Comparison of ENCODE assay signal across 13 mouse cellular contexts in genomic region chr6:145931341-145931740, GRCm38 (mm10). TPM values are rescaled to one million over a fixed set of nuclear protein-coding genes. Genes with fewer than 3 reads are reported as not detected.
DNase-seq lines count a peak whose midpoint lies in the region; ATAC-seq and TF ChIP-seq lines count a peak whose summit lies in the region.
"Had no signal": no experiment of that assay in that cellular context is flagged by ENCODE, and none has a peak within 500 bp of the region (broad histone marks: within the 10 kb centered on the region; RNA-seq: fewer than 3 reads in every experiment).

TSS of gene Sspn (plus strand) at chr6:145931641.

- no peak within 1 kb of the TSS for H3K27ac ChIP-seq in lung, embryonic 15.5 days
- no peak within 1 kb of the TSS for H3K27ac ChIP-seq in embryonic facial prominence, embryonic 15.5 days (replicated peaks)
- no peak within 1 kb of the TSS for H3K27ac ChIP-seq in heart, embryonic 11.5 days (ENCODE audit: low read depth, low read length)
- no peak within 1 kb of the TSS for H3K27ac ChIP-seq in limb, embryonic 15.5 days
- H3K27ac ChIP-seq in forebrain, postnatal 0 days (ENCODE audit: low read depth, low read length) = no peak within 1 kb of the TSS
- H3K27ac ChIP-seq: kidney, postnatal 0 days had no signal

- no peaks in the 10 kb centered on the region for H3K36me3 ChIP-seq in lung, embryonic 15.5 days
- no peaks in the 10 kb centered on the region for H3K36me3 ChIP-seq in embryonic facial prominence, embryonic 15.5 days
- no peaks in the 10 kb centered on the region for H3K36me3 ChIP-seq in heart, embryonic 11.5 days (ENCODE audit: control insufficient read depth, insufficient read depth, low read length)
- no peaks in the 10 kb centered on the region for H3K36me3 ChIP-seq in limb, embryonic 15.5 days
- H3K36me3 ChIP-seq in forebrain, postnatal 0 days (ENCODE audit: insufficient read depth) = no peaks in the 10 kb centered on the region

- TF ChIP-seq CTCF in forebrain, postnatal 0 days (IDR thresholded peaks at IDR 0.05; ENCODE audit: low read depth) = no peak

- ATAC-seq in lung, embryonic 15.5 days (ENCODE audit: borderline replicate concordance, extremely low read depth, low FRiP score, low TSS enrichment) = no peak
- no peak for ATAC-seq in embryonic facial prominence, embryonic 15.5 days (ENCODE audit: insufficient number of reproducible peaks, low FRiP score, low TSS enrichment, low read depth)
- no peak for ATAC-seq in heart, embryonic 11.5 days (replicated peaks; ENCODE audit: insufficient number of reproducible peaks, low FRiP score, low TSS enrichment)
- ATAC-seq in limb, embryonic 15.5 days (ENCODE audit: insufficient number of reproducible peaks, low FRiP score, low TSS enrichment, low read depth) = no peak
- ATAC-seq in forebrain, postnatal 0 days = no peak

- no peak within 1 kb of the TSS for H3K4me3 ChIP-seq in lung, embryonic 15.5 days
- H3K4me3 ChIP-seq in embryonic facial prominence, embryonic 15.5 days (replicated peaks) = no peak within 1 kb of the TSS
- no peak within 1 kb of the TSS for H3K4me3 ChIP-seq in heart, embryonic 11.5 days (ENCODE audit: low read depth, low read length)
- no peak within 1 kb of the TSS for H3K4me3 ChIP-seq in limb, embryonic 15.5 days
- no peak within 1 kb of the TSS for H3K4me3 ChIP-seq in forebrain, postnatal 0 days (ENCODE audit: low read depth, low read length)

- H3K27me3 ChIP-seq in lung, embryonic 15.5 days = no peaks in the 10 kb centered on the region
- H3K27me3 ChIP-seq in embryonic facial prominence, embryonic 15.5 days = no peaks in the 10 kb centered on the region
- no peaks in the 10 kb centered on the region for H3K27me3 ChIP-seq in heart, embryonic 11.5 days (ENCODE audit: control insufficient read depth, insufficient read depth, low read length)
- H3K27me3 ChIP-seq in limb, embryonic 15.5 days = no peaks in the 10 kb centered on the region
- H3K27me3 ChIP-seq in forebrain, postnatal 0 days (ENCODE audit: insufficient read depth, low read length) = no peaks in the 10 kb centered on the region
- H3K27me3 ChIP-seq: CH12.LX had no signal

- H3K9ac ChIP-seq in lung, embryonic 15.5 days = no peak within 1 kb of the TSS
- H3K9ac ChIP-seq in embryonic facial prominence, embryonic 15.5 days = no peak within 1 kb of the TSS
- no peak within 1 kb of the TSS for H3K9ac ChIP-seq in heart, embryonic 11.5 days (ENCODE audit: low read depth, low read length)
- no peak within 1 kb of the TSS for H3K9ac ChIP-seq in limb, embryonic 15.5 days
- H3K9ac ChIP-seq in forebrain, postnatal 0 days = no peak within 1 kb of the TSS

- H3K4me1 ChIP-seq in lung, embryonic 15.5 days = peaks cover 16% of the 10 kb centered on the region
- H3K4me1 ChIP-seq in embryonic facial prominence, embryonic 15.5 days = peaks cover 21% of the 10 kb centered on the region
- H3K4me1 ChIP-seq in heart, embryonic 11.5 days (ENCODE audit: control insufficient read depth, insufficient read depth, low read length) = peaks cover 12% of the 10 kb centered on the region; the same call in 1 of the 2 replicates
- peaks cover 15% of the 10 kb centered on the region for H3K4me1 ChIP-seq in limb, embryonic 15.5 days
- H3K4me1 ChIP-seq in forebrain, postnatal 0 days (ENCODE audit: insufficient read depth) = peaks cover 8% of the 10 kb centered on the region; the same call in 1 of the 2 replicates

- 56% methylated on average over 3 of the region's 3 CpGs for WGBS in lung, embryonic 15.5 days
- 72% methylated on average over 3 of the region's 3 CpGs for WGBS in embryonic facial prominence, embryonic 15.5 days
- 62% methylated on average over 3 of the region's 3 CpGs for WGBS in heart, embryonic 11.5 days (ENCODE audit: insufficient replicate concordance)
- 78% methylated on average over 3 of the region's 3 CpGs for WGBS in limb, embryonic 15.5 days
- WGBS in forebrain, postnatal 0 days = 71% methylated on average over 3 of the region's 3 CpGs

- no peak for DNase-seq in lung, postnatal 25 days (ENCODE audit: low spot score)
- DNase-seq in forebrain, postnatal 0 days = no peak
- no peak for DNase-seq in embryo, embryonic 9.5 days (ENCODE audit: extremely low spot score)
- DNase-seq in frontal cortex, postnatal 14 days (ENCODE audit: low spot score in 2 of 2) = no peak
- DNase-seq: layer of hippocampus, postnatal 36 days had no signal

- no peaks in the 10 kb centered on the region for H3K9me3 ChIP-seq in lung, embryonic 15.5 days
- H3K9me3 ChIP-seq in embryonic facial prominence, embryonic 15.5 days (replicated peaks) = no peaks in the 10 kb centered on the region
- no peaks in the 10 kb centered on the region for H3K9me3 ChIP-seq in heart, embryonic 11.5 days (replicated peaks; ENCODE audit: control insufficient read depth, low read length)
- no peaks in the 10 kb centered on the region for H3K9me3 ChIP-seq in limb, embryonic 15.5 days
- H3K9me3 ChIP-seq in forebrain, postnatal 0 days (ENCODE audit: low read length) = no peaks in the 10 kb centered on the region

- H3K4me2 ChIP-seq in lung, embryonic 15.5 days = no peak within 1 kb of the TSS
- H3K4me2 ChIP-seq in embryonic facial prominence, embryonic 15.5 days (replicated peaks) = no peak within 1 kb of the TSS
- H3K4me2 ChIP-seq in heart, embryonic 11.5 days = no peak within 1 kb of the TSS
- no peak within 1 kb of the TSS for H3K4me2 ChIP-seq in limb, embryonic 15.5 days
- no peak within 1 kb of the TSS for H3K4me2 ChIP-seq in forebrain, postnatal 0 days (ENCODE audit: low read depth)
- H3K4me2 ChIP-seq: liver, embryonic 11.5 days had no signal

RNA-seq across cellular contexts. Expression of gene Sspn, which starts in this region (rescaled TPM):
- 12.5 and 13.6 TPM in 2 replicates for polyA plus RNA-seq in lung, embryonic 15.5 days (2015; fragmentation: Nextera tagmentation; extraction: Ambion mirVana)
- polyA plus RNA-seq in embryonic facial prominence, embryonic 15.5 days (2015; fragmentation: Nextera tagmentation; extraction: Ambion mirVana) = 15.8 and 18.5 TPM in 2 replicates
- 35.6 and 53.3 TPM in 2 replicates for polyA plus RNA-seq in heart, embryonic 11.5 days (2014; fragmentation: Nextera tagmentation; extraction: Ambion mirVana)
- polyA plus RNA-seq in limb, embryonic 15.5 days (2015; fragmentation: Nextera tagmentation; extraction: Ambion mirVana) = 20.9 and 28.7 TPM in 2 replicates
- total RNA-seq in forebrain, postnatal 0 days (2014; rRNA removed) = 3.2 and 4.3 TPM in 2 replicates
- 2.8 and 4.8 TPM in 2 replicates for polyA plus RNA-seq in forebrain, postnatal 0 days (2015; fragmentation: Nextera tagmentation; extraction: Ambion mirVana)
- total RNA-seq: megakaryocyte, adult 5-6 weeks had no signal
